In genomic region chr6:136553767-136554569, GRCm38 (mm10) we compare ENCODE assay signal across 8 mouse cellular contexts. TPM values are rescaled to one million over a fixed set of nuclear protein-coding genes. Genes with fewer than 3 reads are reported as not detected.
A peak's percentile ranks its signal among the peaks of the same experiment; 100 is the strongest.
DNase-seq lines count a peak whose midpoint lies in the region; ATAC-seq and TF ChIP-seq lines count a peak whose summit lies in the region.

No protein-coding gene starts in this region.

- no peak overlapping the region for H3K4me3 ChIP-seq in forebrain, embryonic 11.5 days (ENCODE audit: low read depth, low read length)
- no peak overlapping the region for H3K4me3 ChIP-seq in hindbrain, embryonic 16.5 days (ENCODE audit: low read length)
- peak overlapping the region in 1 of 2 experiments; percentile 35; a peak in 2 of 4 replicates for H3K4me3 ChIP-seq in liver, embryonic 14.5 days (ENCODE audit: insufficient read depth in 1 of 2, low read depth in 2 of 2, low read length in 2 of 2)
- no peak overlapping the region for H3K4me3 ChIP-seq in neural tube, embryonic 13.5 days

- DNase-seq in right cerebral cortex, adult 18-20 months = peak; percentile 74
- DNase-seq in right cerebral cortex, postnatal 25 days = no peak
- DNase-seq in brain, adult 2 months (ENCODE audit: low read depth, low spot score) = peak; percentile 95
- no peak for DNase-seq in forebrain, embryonic 11.5 days (ENCODE audit: low spot score)
- peak; percentile 64 to 77 (median 75) for DNase-seq in liver, embryonic 14.5 days (ENCODE audit: low read depth in 3 of 3, low spot score in 3 of 3)
- DNase-seq in ovary, postnatal 10 days (ENCODE audit: low spot score) = no peak

- ATAC-seq in forebrain, embryonic 11.5 days (replicated peaks; ENCODE audit: low FRiP score) = peak; percentile 77
- ATAC-seq in hindbrain, embryonic 16.5 days = peak; percentile 79
- peak; percentile 77; the same call in 1 of the 2 replicates for ATAC-seq in liver, embryonic 14.5 days (ENCODE audit: insufficient read depth)
- ATAC-seq in neural tube, embryonic 13.5 days (ENCODE audit: low read depth) = peak; percentile 84

- WGBS in forebrain, embryonic 11.5 days = 37% methylated on average over 11 of the region's 11 CpGs
- 30% methylated on average over 11 of the region's 11 CpGs for WGBS in hindbrain, embryonic 16.5 days
- WGBS in liver, embryonic 14.5 days (ENCODE audit: insufficient replicate concordance) = 19% methylated on average over 11 of the region's 11 CpGs
- WGBS in neural tube, embryonic 13.5 days = 30% methylated on average over 11 of the region's 11 CpGs

- TF ChIP-seq EP300 in liver, embryonic 14.5 days (IDR thresholded peaks at IDR 0.05; ENCODE audit: low read depth) = no peak

- H3K4me2 ChIP-seq in forebrain, embryonic 11.5 days (ENCODE audit: low read depth, low read length, severe bottlenecking) = peak overlapping the region; percentile 24; the same call in 1 of the 2 replicates
- peak overlapping the region; percentile 42 for H3K4me2 ChIP-seq in hindbrain, embryonic 16.5 days (ENCODE audit: low read length)
- peak overlapping the region; percentile 62 for H3K4me2 ChIP-seq in liver, embryonic 14.5 days (ENCODE audit: low read depth)
- peak overlapping the region; percentile 28 for H3K4me2 ChIP-seq in neural tube, embryonic 13.5 days

- H3K4me1 ChIP-seq in forebrain, embryonic 11.5 days (replicated peaks; ENCODE audit: control insufficient read depth, insufficient read depth, low read length) = no peaks in the 10 kb centered on the region; the same call in 1 of the 2 replicates
- peaks cover 10% of the 10 kb centered on the region for H3K4me1 ChIP-seq in hindbrain, embryonic 16.5 days (ENCODE audit: control insufficient read depth, insufficient read depth, low read depth, low read length)
- H3K4me1 ChIP-seq in liver, embryonic 14.5 days (replicated peaks; ENCODE audit: control insufficient read depth in 2 of 2, insufficient read depth in 2 of 2, low read length in 1 of 2) = peaks cover 23 to 25% of the 10 kb centered on the region in 2 experiments
- H3K4me1 ChIP-seq in neural tube, embryonic 13.5 days (replicated peaks) = peaks cover 41% of the 10 kb centered on the region

- TF ChIP-seq CTCF in liver, embryonic 14.5 days (IDR thresholded peaks at IDR 0.05; ENCODE audit: low read depth) = no peak

- peak overlapping the region; percentile 57; the same call in 1 of the 2 replicates for H3K27ac ChIP-seq in forebrain, embryonic 11.5 days (ENCODE audit: low read depth, low read length)
- peak overlapping the region; percentile 75 for H3K27ac ChIP-seq in hindbrain, embryonic 16.5 days (ENCODE audit: low read depth, low read length)
- H3K27ac ChIP-seq in liver, embryonic 14.5 days = no peak overlapping the region; the same call in 1 of the 2 replicates
- H3K27ac ChIP-seq in neural tube, embryonic 13.5 days (replicated peaks) = peak overlapping the region; percentile 67

- H3K9me3 ChIP-seq in forebrain, embryonic 11.5 days (ENCODE audit: control insufficient read depth, low read length) = no peaks in the 10 kb centered on the region
- H3K9me3 ChIP-seq in hindbrain, embryonic 16.5 days (ENCODE audit: control insufficient read depth, low read length) = no peaks in the 10 kb centered on the region
- no peaks in the 10 kb centered on the region for H3K9me3 ChIP-seq in liver, embryonic 14.5 days (ENCODE audit: control insufficient read depth, low read length)
- no peaks in the 10 kb centered on the region for H3K9me3 ChIP-seq in neural tube, embryonic 13.5 days

- H3K9ac ChIP-seq in forebrain, embryonic 11.5 days (ENCODE audit: low read length) = no peak overlapping the region
- H3K9ac ChIP-seq in hindbrain, embryonic 16.5 days (ENCODE audit: low read depth, low read length) = no peak overlapping the region
- H3K9ac ChIP-seq in liver, embryonic 14.5 days (replicated peaks) = peak overlapping the region; percentile 54
- no peak overlapping the region for H3K9ac ChIP-seq in neural tube, embryonic 13.5 days

- H3K27me3 ChIP-seq in forebrain, embryonic 11.5 days (ENCODE audit: control insufficient read depth, insufficient read depth, low read length) = no peaks in the 10 kb centered on the region
- H3K27me3 ChIP-seq in hindbrain, embryonic 16.5 days (replicated peaks; ENCODE audit: control insufficient read depth, insufficient read depth, low read length) = no peaks in the 10 kb centered on the region
- no peaks in the 10 kb centered on the region for H3K27me3 ChIP-seq in liver, embryonic 14.5 days (ENCODE audit: control insufficient read depth, insufficient read depth, low read length)
- no peaks in the 10 kb centered on the region for H3K27me3 ChIP-seq in neural tube, embryonic 13.5 days

- no peaks in the 10 kb centered on the region for H3K36me3 ChIP-seq in forebrain, embryonic 11.5 days (ENCODE audit: control insufficient read depth, insufficient read depth, low read length)
- no peaks in the 10 kb centered on the region for H3K36me3 ChIP-seq in hindbrain, embryonic 16.5 days (ENCODE audit: control insufficient read depth, insufficient read depth, low read length)
- no peaks in the 10 kb centered on the region for H3K36me3 ChIP-seq in liver, embryonic 14.5 days (replicated peaks; ENCODE audit: control insufficient read depth, insufficient read depth, low read depth)
- H3K36me3 ChIP-seq in neural tube, embryonic 13.5 days = no peaks in the 10 kb centered on the region

RNA-seq across cellular contexts. Expression of gene Atf7ip, which starts 48.0 kb away (rescaled TPM):
- 57.8 and 66.6 TPM in 2 replicates for polyA plus RNA-seq in forebrain, embryonic 11.5 days (2014; fragmentation: Nextera tagmentation; extraction: Ambion mirVana)
- 30.4 and 33.9 TPM in 2 replicates for polyA plus RNA-seq in hindbrain, embryonic 16.5 days (2015; fragmentation: Nextera tagmentation; extraction: Ambion mirVana)
- 5.8 and 7.2 TPM in 2 replicates for polyA plus RNA-seq in liver, embryonic 14.5 days (2012; rRNA removed)
- 14.2 TPM in 2 replicates for polyA plus RNA-seq in liver, embryonic 14.5 days (2014; fragmentation: Nextera tagmentation; extraction: Ambion mirVana)
- polyA plus RNA-seq in neural tube, embryonic 13.5 days (2015; fragmentation: Nextera tagmentation; extraction: Ambion mirVana) = 37.8 and 55.4 TPM in 2 replicates

Comparison
In these comparisons a context has a peak if more than half of its experiments do, and no peak if none do; other contexts are left out.
1. DNase-seq: peak in right cerebral cortex, adult 18-20 months (single experiment), brain, adult 2 months (single experiment) and liver, embryonic 14.5 days (3 of 3); none in right cerebral cortex, postnatal 25 days (single experiment), forebrain, embryonic 11.5 days (single experiment) and ovary, postnatal 10 days (single experiment).
2. Peak in every context shown above with its lines, with median percentiles within 50 percentile points of each other: ATAC-seq and H3K4me2 ChIP-seq.